Mouse (Mus musculus): Measurements from ENCODE around the gene Pclo. TPM values are rescaled to one million over a fixed set of nuclear protein-coding genes. Genes with fewer than 3 reads are reported as not detected.
"Not testable (repeated sequence)": the region's sequence is repeated elsewhere in the genome, so short reads cannot be mapped to it uniquely, and the experiment has no call there.

Gene Pclo
- polyA plus RNA-seq, 1 experiment from 2014 or later = 0.84 TPM

- 83% methylated on average over 4 of the region's 4 CpGs for WGBS
- DNase-seq (ENCODE audit: extremely low spot score, low spot score) = no peak
- Histone ChIP-seq H3K4me3 (no peak overlapping the region), H3K27ac (no peak overlapping the region), H3K27me3 (ENCODE audit: poor library complexity, severe bottlenecking) (no peaks in the 10 kb centered on the region), H3K36me3 (replicated peaks) (no peaks in the 10 kb centered on the region), H3K4me1 (no peaks in the 10 kb centered on the region), H3K9me3 (no peaks in the 10 kb centered on the region)
These were observed 192.6 kb downstream of the Pclo start for GRCm38 (mm10) chr5:14707311-14707710.

- no peaks in the 10 kb centered on the region for H3K27me3 ChIP-seq (ENCODE audit: poor library complexity, severe bottlenecking)
- no peaks in the 10 kb centered on the region for H3K9me3 ChIP-seq
- H3K4me3 ChIP-seq = no peak overlapping the region
- DNase-seq (ENCODE audit: extremely low spot score, low spot score) = no peak
- no peak overlapping the region for H3K27ac ChIP-seq
- H3K36me3 ChIP-seq (replicated peaks) = no peaks in the 10 kb centered on the region
- WGBS = 91% methylated on average over 3 of the region's 3 CpGs
- H3K4me1 ChIP-seq = no peaks in the 10 kb centered on the region
These were observed 208.9 kb downstream of the Pclo start for GRCm38 (mm10) chr5:14723576-14723975.

- 96% methylated on average over 3 of the region's 3 CpGs for WGBS
- Histone ChIP-seq H3K4me1 (no peaks in the 10 kb centered on the region), H3K36me3 (replicated peaks) (no peaks in the 10 kb centered on the region), H3K4me3 (no peak overlapping the region), H3K9me3 (no peaks in the 10 kb centered on the region), H3K27me3 (ENCODE audit: poor library complexity, severe bottlenecking) (no peaks in the 10 kb centered on the region), H3K27ac (no peak overlapping the region)
- DNase-seq (ENCODE audit: extremely low spot score, low spot score) = no peak
These were observed 214.0 kb downstream of the Pclo start for GRCm38 (mm10) chr5:14728676-14729253.

- H3K4me1 ChIP-seq = no peaks in the 10 kb centered on the region
- no peak for DNase-seq (ENCODE audit: extremely low spot score, low spot score)
- H3K9me3 ChIP-seq = no peaks in the 10 kb centered on the region
- no peak overlapping the region for H3K4me3 ChIP-seq
- no peaks in the 10 kb centered on the region for H3K27me3 ChIP-seq (ENCODE audit: poor library complexity, severe bottlenecking)
- H3K36me3 ChIP-seq (replicated peaks) = no peaks in the 10 kb centered on the region
- H3K27ac ChIP-seq = no peak overlapping the region
These were observed 236.2 kb downstream of the Pclo start for GRCm38 (mm10) chr5:14750882-14751281.

GRCm38 (mm10) chr5:14766686-14767085 lies 252.0 kb downstream of the Pclo start:
- Histone ChIP-seq H3K4me3 (no peak overlapping the region), H3K9me3 (no peaks in the 10 kb centered on the region), H3K27me3 (ENCODE audit: poor library complexity, severe bottlenecking) (no peaks in the 10 kb centered on the region), H3K27ac (no peak overlapping the region), H3K36me3 (replicated peaks) (no peaks in the 10 kb centered on the region), H3K4me1 (no peaks in the 10 kb centered on the region)
- no peak for DNase-seq (ENCODE audit: extremely low spot score, low spot score)
- WGBS = 94% methylated on average over 11 of the region's 11 CpGs

GRCm38 (mm10) chr5:14782362-14783082 lies 267.8 kb downstream of the Pclo start:
- Histone ChIP-seq H3K4me1 (no peaks in the 10 kb centered on the region), H3K36me3 (replicated peaks) (no peaks in the 10 kb centered on the region)
- DNase-seq (ENCODE audit: extremely low spot score, low spot score) = no peak

GRCm38 (mm10) chr5:14793891-14794290 lies 279.2 kb downstream of the Pclo start:
- WGBS = 92% methylated on average over 9 of the region's 9 CpGs
- Histone ChIP-seq H3K27me3 (ENCODE audit: poor library complexity, severe bottlenecking) (no peaks in the 10 kb centered on the region), H3K4me1 (no peaks in the 10 kb centered on the region), H3K36me3 (replicated peaks) (no peaks in the 10 kb centered on the region), H3K4me3 (no peak overlapping the region), H3K27ac (no peak overlapping the region), H3K9me3 (no peaks in the 10 kb centered on the region)
- DNase-seq (ENCODE audit: extremely low spot score, low spot score) = no peak

More at GRCm38 (mm10) chr5:14782362-14783082, 267.8 kb downstream of the Pclo start:
- WGBS = 61% methylated on average over 1 of the region's 1 CpGs
- Histone ChIP-seq H3K4me3 (no peak overlapping the region), H3K27me3 (ENCODE audit: poor library complexity, severe bottlenecking) (no peaks in the 10 kb centered on the region), H3K9me3 (no peaks in the 10 kb centered on the region), H3K27ac (no peak overlapping the region)

- 4% methylated on average over 6 of the region's 6 CpGs for WGBS
- DNase-seq (ENCODE audit: extremely low spot score, low spot score) = peak; percentile 38
- no peaks in the 10 kb centered on the region for H3K4me1 ChIP-seq
These were observed 292.4 kb downstream of the Pclo start for GRCm38 (mm10) chr5:14807136-14807535.

GRCm38 (mm10) chr5:14833165-14833860 lies 318.6 kb downstream of the Pclo start:
- H3K9me3 ChIP-seq = no peaks in the 10 kb centered on the region
- no peak for DNase-seq (ENCODE audit: extremely low spot score, low spot score)

More at GRCm38 (mm10) chr5:14807136-14807535, 292.4 kb downstream of the Pclo start:
- no peaks in the 10 kb centered on the region for H3K27me3 ChIP-seq (ENCODE audit: poor library complexity, severe bottlenecking)
- no peak overlapping the region for H3K27ac ChIP-seq
- H3K36me3 ChIP-seq (replicated peaks) = no peaks in the 10 kb centered on the region
- no peaks in the 10 kb centered on the region for H3K9me3 ChIP-seq
- no peak overlapping the region for H3K4me3 ChIP-seq

GRCm38 (mm10) chr5:14834155-14834991 lies 319.7 kb downstream of the Pclo start:
- peaks cover 22% of the 10 kb centered on the region for H3K4me1 ChIP-seq
- H3K36me3 ChIP-seq (replicated peaks) = no peaks in the 10 kb centered on the region
- DNase-seq (ENCODE audit: extremely low spot score, low spot score) = no peak
- no peaks in the 10 kb centered on the region for H3K9me3 ChIP-seq
- H3K27me3 ChIP-seq (ENCODE audit: poor library complexity, severe bottlenecking) = no peaks in the 10 kb centered on the region
- 50% methylated on average over 4 of the region's 4 CpGs for WGBS
- 0 out of 2 replicates have a peak overlapping the region, but pooled peaks have one; percentile 6 for H3K27ac ChIP-seq
- no peak overlapping the region for H3K4me3 ChIP-seq

More at GRCm38 (mm10) chr5:14833165-14833860, 318.6 kb downstream of the Pclo start:
- H3K27me3 ChIP-seq (ENCODE audit: poor library complexity, severe bottlenecking) = no peaks in the 10 kb centered on the region
- H3K4me3 ChIP-seq = no peak overlapping the region
- WGBS = 63% methylated on average over 3 of the region's 3 CpGs
- H3K36me3 ChIP-seq (replicated peaks) = no peaks in the 10 kb centered on the region
- peak overlapping the region; percentile 6; the same call in 1 of the 2 replicates for H3K27ac ChIP-seq
- H3K4me1 ChIP-seq = peaks cover 22% of the 10 kb centered on the region

GRCm38 (mm10) chr5:14853650-14854049 lies 338.9 kb downstream of the Pclo start:
- Histone ChIP-seq H3K27ac (no peak overlapping the region), H3K27me3 (ENCODE audit: poor library complexity, severe bottlenecking) (no peaks in the 10 kb centered on the region), H3K4me1 (no peaks in the 10 kb centered on the region), H3K4me3 (no peak overlapping the region), H3K9me3 (0 out of 2 replicates have a peak, but pooled peaks cover 5% of the 10 kb centered on the region), H3K36me3 (replicated peaks) (no peaks in the 10 kb centered on the region)
- DNase-seq (ENCODE audit: extremely low spot score, low spot score) = no peak

- H3K27ac ChIP-seq; DNase-seq (ENCODE audit: extremely low spot score, low spot score); H3K4me1 ChIP-seq; H3K27me3 ChIP-seq (ENCODE audit: poor library complexity, severe bottlenecking); H3K36me3 ChIP-seq (replicated peaks); H3K4me3 ChIP-seq; H3K9me3 ChIP-seq: not testable (repeated sequence)
- 89% methylated on average over 2 of the region's 2 CpGs for WGBS
These were observed 370.6 kb downstream of the Pclo start for GRCm38 (mm10) chr5:14885291-14885690.
